Mouse (Mus musculus) MEL (cell line): ENCODE data around the gene Esrra.

Source experiments
- CTCF ChIP-seq, 3 experiments: IDR thresholded peaks in 2 of 3; conservative IDR thresholded peaks in 1 of 3; 2 replicates each; pipeline ENCODE4 v1.5.1; 2011 to 2012; ENCODE audit warnings: low read length in 3 of 3, low read depth in 2 of 3, mild to moderate bottlenecking in 2 of 3, improper control_type of control experiment in 1 of 3, inconsistent platforms in 1 of 3, mixed read lengths in 1 of 3, moderate library complexity in 1 of 3; ENCODE audit not compliant: control insufficient read depth in 1 of 3, insufficient read depth in 1 of 3, poor library complexity in 1 of 3, severe bottlenecking in 1 of 3
- E2F4 ChIP-seq: IDR thresholded peaks from 2 replicates; pipeline ENCODE4 v1.6.1; 2011; ENCODE audit warnings: low read depth, low read length, improper control_type of control experiment, borderline replicate concordance
- ELF1 ChIP-seq: IDR thresholded peaks from 2 replicates; pipeline ENCODE4 v1.6.1; 2014; ENCODE audit warnings: low read depth, mild to moderate bottlenecking, inconsistent platforms, low read length, improper control_type of control experiment, moderate library complexity
- ETS1 ChIP-seq: IDR thresholded peaks from 2 replicates; pipeline ENCODE4 v1.6.1; 2012; ENCODE audit warnings: low read depth, mild to moderate bottlenecking, inconsistent platforms, low read length, improper control_type of control experiment, moderate library complexity
- JUND ChIP-seq: IDR thresholded peaks from 2 replicates; pipeline ENCODE4 v1.6.1; 2011; ENCODE audit warnings: low read depth, mild to moderate bottlenecking, improper control_type of control experiment, low read length
- MAFK ChIP-seq: IDR thresholded peaks from 2 replicates; pipeline ENCODE4 v1.6.1; 2011; ENCODE audit warnings: low read depth, mild to moderate bottlenecking, low read length, improper control_type of control experiment, borderline replicate concordance
- MAX ChIP-seq: IDR thresholded peaks from 2 replicates; pipeline ENCODE4 v1.6.1; 2011; ENCODE audit warnings: low read length, improper control_type of control experiment
- MAZ ChIP-seq: IDR thresholded peaks from 2 replicates; pipeline ENCODE4 v1.6.1; 2012; ENCODE audit warnings: low read depth, mild to moderate bottlenecking, inconsistent platforms, low read length, improper control_type of control experiment
- NRF1 ChIP-seq: IDR thresholded peaks from 2 replicates; pipeline ENCODE4 v1.6.1; 2014; ENCODE audit warnings: low read depth, mild to moderate bottlenecking, inconsistent platforms, low read length, improper control_type of control experiment, moderate library complexity; ENCODE audit not compliant: poor library complexity, insufficient read depth, severe bottlenecking
- POLR2A ChIP-seq, 2 experiments: IDR thresholded peaks; 2 replicates each; pipeline ENCODE4 v1.6.1; 2011 to 2012; ENCODE audit warnings: low read length in 2 of 2, mild to moderate bottlenecking in 2 of 2, control low read depth in 1 of 2, improper control_type of control experiment in 1 of 2, low read depth in 1 of 2, moderate library complexity in 1 of 2; ENCODE audit not compliant: control insufficient read depth in 1 of 2, insufficient read depth in 1 of 2, poor library complexity in 1 of 2
- POLR2AphosphoS2 ChIP-seq: IDR thresholded peaks from 2 replicates; pipeline ENCODE4 v1.6.1; 2011; ENCODE audit warnings: low read length, improper control_type of control experiment
- TAL1 ChIP-seq: IDR thresholded peaks from 2 replicates; pipeline ENCODE4 v1.6.1; 2012; ENCODE audit warnings: mild to moderate bottlenecking, inconsistent platforms, low read length, moderate library complexity, mixed read lengths
- ZKSCAN1 ChIP-seq: IDR thresholded peaks from 2 replicates; pipeline ENCODE4 v1.6.1; 2012; ENCODE audit warnings: low read depth, mild to moderate bottlenecking, inconsistent platforms, low read length, improper control_type of control experiment, moderate library complexity

DNA sequence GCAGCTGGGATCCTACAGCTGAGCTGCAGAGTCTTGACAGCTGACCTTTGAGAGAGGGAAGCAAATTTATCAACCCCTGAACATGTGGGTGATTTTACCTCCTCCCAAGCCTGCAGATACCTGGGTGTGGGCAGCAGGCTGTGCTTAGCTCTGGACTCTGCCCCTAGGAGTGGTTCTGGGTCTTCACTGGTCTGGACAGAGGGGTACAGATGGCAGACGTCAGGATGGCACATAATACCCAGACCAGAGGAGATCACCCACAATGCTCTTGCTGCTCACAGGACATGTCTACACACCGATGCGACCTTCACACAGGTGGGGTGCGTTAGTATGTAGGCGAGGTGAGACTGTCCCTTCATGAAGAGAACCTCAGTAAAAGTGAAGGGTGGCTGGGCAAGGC, 27.9 kb upstream of the Esrra start:
- TF ChIP-seq NRF1 = no peak
- no peak for TF ChIP-seq POLR2AphosphoS2
- TF ChIP-seq POLR2A (IDR thresholded peaks at IDR 0.05; ENCODE audit: control insufficient read depth in 1 of 2, insufficient read depth in 1 of 2, low read depth in 1 of 2, low read length in 2 of 2, poor library complexity in 1 of 2) = no peak
- no peak for TF ChIP-seq MAX
- no peak for TF ChIP-seq ELF1
- TF ChIP-seq MAFK = no peak
- TF ChIP-seq ZKSCAN1 = no peak
- TF ChIP-seq CTCF (IDR thresholded peaks at IDR 0.05 in 2 of 3, conservative IDR thresholded peaks at IDR 0.05 in 1 of 3; ENCODE audit: control insufficient read depth in 1 of 3, insufficient read depth in 1 of 3, low read depth in 2 of 3, low read length in 3 of 3, poor library complexity in 1 of 3, severe bottlenecking in 1 of 3) = no peak
- TF ChIP-seq MAZ = no peak
- no peak for TF ChIP-seq E2F4
- no peak for TF ChIP-seq JUND
- TF ChIP-seq TAL1 = no peak
- TF ChIP-seq ETS1 = no peak
